Mouse (Mus musculus): ENCODE data around the gene Nsl1. TPM values are rescaled to one million over a fixed set of nuclear protein-coding genes. Genes with fewer than 3 reads are reported as not detected.

Nsl1 gene
- polyA plus RNA-seq, 1 experiment from 2014 or later, result 18.3 TPM

GRCm38 (mm10) chr1:191057461-191057860 is 5.4 kb upstream of the Nsl1 start:
- Histone ChIP-seq H3K9me3 (no peaks in the 10 kb centered on the region), H3K4me1 (no peaks in the 10 kb centered on the region), H3K27me3 (replicated peaks) (no peaks in the 10 kb centered on the region), H3K9ac (no peak overlapping the region), H3K36me3 (no peaks in the 10 kb centered on the region), H3K4me3 (replicated peaks) (no peak overlapping the region), H3K4me2 (no peak overlapping the region), H3K27ac (no peak overlapping the region)
- no peak for ATAC-seq (ENCODE audit: insufficient read depth, low FRiP score, low read depth)
- 65% methylated on average over 3 of the region's 3 CpGs for WGBS

- H3K9me3 ChIP-seq, result no peaks in the 10 kb centered on the region
- peak; percentile 33; the same call in 1 of the 2 replicates for ATAC-seq (ENCODE audit: insufficient read depth, low FRiP score, low read depth)
- H3K9ac ChIP-seq, result peak overlapping the region; percentile 37
- WGBS, result 5% methylated on average over 15 of the region's 15 CpGs
- no peaks in the 10 kb centered on the region for H3K27me3 ChIP-seq (replicated peaks)
- no peak overlapping the region for H3K27ac ChIP-seq
- H3K4me1 ChIP-seq, result peaks cover 11% of the 10 kb centered on the region; the same call in 1 of the 2 replicates
- peaks cover 11% of the 10 kb centered on the region; the same call in 1 of the 2 replicates for H3K36me3 ChIP-seq
- peak overlapping the region; percentile 83 for H3K4me2 ChIP-seq
- H3K4me3 ChIP-seq (replicated peaks), result peak overlapping the region; percentile 81
Observed at GRCm38 (mm10) chr1:191062241-191062780, 501 bp upstream of the Nsl1 start.

DNA sequence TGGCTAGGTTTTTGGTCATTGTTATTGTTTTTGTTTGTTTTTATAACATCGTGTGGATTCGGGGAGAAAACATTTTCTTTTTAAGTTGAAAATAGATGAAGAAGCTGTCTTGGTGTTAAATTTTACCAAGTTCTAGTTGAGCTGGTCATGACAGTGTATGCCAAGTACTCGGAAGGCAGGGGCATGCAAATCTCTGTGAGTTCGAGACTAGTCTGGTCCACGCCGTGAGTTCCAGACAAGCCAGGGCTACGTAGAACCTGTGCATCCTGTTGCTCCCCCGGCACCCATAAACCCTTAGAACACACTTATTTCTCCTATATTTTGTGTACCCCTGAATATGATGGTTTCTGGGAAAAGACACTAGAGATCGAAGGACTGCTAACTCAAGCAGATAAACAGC is 888 bp downstream of the Nsl1 start:
- ATAC-seq (ENCODE audit: insufficient read depth, low FRiP score, low read depth), result no peak
- Histone ChIP-seq H3K9ac (no peak overlapping the region), H3K4me3 (replicated peaks) (peak overlapping the region; percentile 81), H3K4me2 (peak overlapping the region; percentile 90), H3K4me1 (peaks cover 11% of the 10 kb centered on the region; the same call in 1 of the 2 replicates), H3K27ac (no peak overlapping the region), H3K36me3 (peaks cover 11% of the 10 kb centered on the region; the same call in 1 of the 2 replicates), H3K9me3 (no peaks in the 10 kb centered on the region), H3K27me3 (replicated peaks) (no peaks in the 10 kb centered on the region)
- WGBS, result 59% methylated on average over 9 of the region's 9 CpGs

GRCm38 (mm10) chr1:191064535-191064934 is 1.7 kb downstream of the Nsl1 start:
- Histone ChIP-seq H3K4me3 (replicated peaks) (no peak overlapping the region), H3K36me3 (peaks cover 11% of the 10 kb centered on the region; the same call in 1 of the 2 replicates), H3K4me2 (no peak overlapping the region), H3K27me3 (replicated peaks) (no peaks in the 10 kb centered on the region), H3K4me1 (peaks cover 11% of the 10 kb centered on the region; the same call in 1 of the 2 replicates), H3K9ac (no peak overlapping the region), H3K27ac (no peak overlapping the region), H3K9me3 (no peaks in the 10 kb centered on the region)
- 85% methylated on average over 2 of the region's 2 CpGs for whole genome bisulfite sequencing
- no peak for ATAC-seq (ENCODE audit: insufficient read depth, low FRiP score, low read depth)

GRCm38 (mm10) chr1:191065188-191065587 is 2.4 kb downstream of the Nsl1 start:
- Histone ChIP-seq H3K27me3 (replicated peaks) (no peaks in the 10 kb centered on the region), H3K4me1 (peaks cover 11% of the 10 kb centered on the region; the same call in 1 of the 2 replicates), H3K9ac (no peak overlapping the region), H3K9me3 (no peaks in the 10 kb centered on the region), H3K36me3 (peaks cover 14% of the 10 kb centered on the region; the same call in 1 of the 2 replicates), H3K4me3 (replicated peaks) (no peak overlapping the region), H3K4me2 (no peak overlapping the region), H3K27ac (no peak overlapping the region)
- WGBS, result 84% methylated on average over 4 of the region's 4 CpGs
- no peak for ATAC-seq (ENCODE audit: insufficient read depth, low FRiP score, low read depth)

GRCm38 (mm10) chr1:191068377-191068776 is 5.6 kb downstream of the Nsl1 start:
- WGBS, result 80% methylated on average over 5 of the region's 5 CpGs
- ATAC-seq (ENCODE audit: insufficient read depth, low FRiP score, low read depth), result no peak
- no peak overlapping the region for H3K27ac ChIP-seq
- peaks cover 42% of the 10 kb centered on the region for H3K36me3 ChIP-seq
- H3K27me3 ChIP-seq (replicated peaks), result no peaks in the 10 kb centered on the region
- no peak overlapping the region for H3K4me2 ChIP-seq
- H3K4me1 ChIP-seq, result peaks cover 11% of the 10 kb centered on the region; the same call in 1 of the 2 replicates
- H3K9me3 ChIP-seq, result no peaks in the 10 kb centered on the region
- H3K4me3 ChIP-seq (replicated peaks), result no peak overlapping the region
- no peak overlapping the region for H3K9ac ChIP-seq

DNA sequence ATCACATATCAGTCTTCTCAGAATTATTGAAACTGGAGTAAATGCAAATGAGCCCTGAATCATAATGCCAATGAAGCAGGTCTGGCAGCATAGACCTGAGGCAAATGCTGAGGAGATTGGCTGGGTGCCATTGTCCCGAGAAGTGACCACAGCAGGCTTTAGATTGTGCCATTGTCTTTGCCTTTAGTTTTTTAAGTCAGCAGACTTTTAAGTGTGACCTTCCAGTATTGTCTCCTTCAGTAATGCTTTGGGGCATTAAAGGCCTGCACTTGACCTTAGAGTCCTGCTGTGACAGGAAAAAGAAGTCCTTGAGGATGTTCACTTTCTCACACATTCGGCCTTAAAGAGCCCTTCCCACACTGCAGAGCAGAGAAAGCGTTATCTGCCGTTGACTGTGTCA is 7.4 kb downstream of the Nsl1 start:
- Histone ChIP-seq H3K36me3 (peaks cover 48% of the 10 kb centered on the region), H3K4me1 (no peaks in the 10 kb centered on the region), H3K9me3 (no peaks in the 10 kb centered on the region), H3K27me3 (replicated peaks) (no peaks in the 10 kb centered on the region), H3K27ac (no peak overlapping the region), H3K4me3 (replicated peaks) (no peak overlapping the region), H3K9ac (no peak overlapping the region), H3K4me2 (no peak overlapping the region)
- ATAC-seq (ENCODE audit: insufficient read depth, low FRiP score, low read depth), result no peak
- WGBS, result 89% methylated on average over 4 of the region's 4 CpGs

DNA sequence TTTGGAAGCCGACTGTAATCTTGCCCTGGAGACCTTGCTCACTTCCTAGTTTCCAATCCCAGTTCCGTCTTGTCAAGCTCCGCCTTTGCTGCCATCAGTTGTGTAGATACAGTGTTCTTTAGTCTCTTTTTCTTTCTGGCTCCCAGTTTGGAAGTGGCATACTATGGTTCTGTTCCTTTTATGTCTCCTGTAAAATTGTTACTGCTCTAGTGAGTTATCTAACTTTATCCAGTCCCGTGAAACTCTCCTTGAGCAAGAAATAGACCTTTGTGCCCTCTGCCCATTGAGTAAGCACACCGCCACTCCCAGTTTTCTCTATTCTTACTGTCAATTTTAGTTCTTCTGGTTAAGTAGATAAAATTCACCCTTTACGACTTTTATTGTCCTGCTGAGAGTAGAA is 8.8 kb downstream of the Nsl1 start:
- H3K4me2 ChIP-seq, result no peak overlapping the region
- no peaks in the 10 kb centered on the region for H3K27me3 ChIP-seq (replicated peaks)
- H3K27ac ChIP-seq, result no peak overlapping the region
- peaks cover 39% of the 10 kb centered on the region for H3K36me3 ChIP-seq
- no peak overlapping the region for H3K4me3 ChIP-seq (replicated peaks)
- no peak for ATAC-seq (ENCODE audit: insufficient read depth, low FRiP score, low read depth)
- no peaks in the 10 kb centered on the region for H3K9me3 ChIP-seq
- H3K9ac ChIP-seq, result no peak overlapping the region
- no peaks in the 10 kb centered on the region for H3K4me1 ChIP-seq
- 84% methylated on average over 6 of the region's 6 CpGs for WGBS

GRCm38 (mm10) chr1:191072329-191072913 is 9.6 kb downstream of the Nsl1 start:
- no peak overlapping the region for H3K4me2 ChIP-seq
- no peaks in the 10 kb centered on the region for H3K27me3 ChIP-seq (replicated peaks)
- H3K4me3 ChIP-seq (replicated peaks), result no peak overlapping the region
- H3K9ac ChIP-seq, result no peak overlapping the region
- ATAC-seq (ENCODE audit: insufficient read depth, low FRiP score, low read depth), result no peak
- H3K27ac ChIP-seq, result peak overlapping the region; percentile 31; the same call in 1 of the 2 replicates
- H3K4me1 ChIP-seq, result no peaks in the 10 kb centered on the region
- peaks cover 44% of the 10 kb centered on the region for H3K36me3 ChIP-seq
- 90% methylated on average over 16 of the region's 16 CpGs for WGBS
- H3K9me3 ChIP-seq, result no peaks in the 10 kb centered on the region

DNA sequence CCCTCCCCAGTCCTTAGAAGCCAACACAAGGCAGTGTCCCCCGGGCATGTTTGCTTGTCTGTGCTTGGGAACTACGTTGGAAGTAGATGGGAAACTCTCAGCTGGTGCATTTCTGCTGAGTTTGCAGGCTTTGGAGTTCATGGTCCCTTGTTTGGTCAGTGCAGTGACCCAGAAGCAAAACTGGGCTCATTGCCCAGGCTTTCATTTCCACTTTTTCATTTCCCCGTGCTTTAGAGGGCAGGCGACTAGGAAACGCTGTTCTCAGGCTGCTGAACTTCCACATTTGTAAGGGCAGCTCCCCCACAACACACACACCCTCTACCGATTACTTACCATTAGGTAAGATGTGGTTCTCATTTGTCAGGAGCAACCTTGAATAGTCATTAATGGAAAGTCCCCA is 10.2 kb downstream of the Nsl1 start:
- no peak overlapping the region for H3K9ac ChIP-seq
- WGBS, result 67% methylated on average over 6 of the region's 6 CpGs
- H3K27ac ChIP-seq, result peak overlapping the region; percentile 31; the same call in 1 of the 2 replicates
- H3K4me1 ChIP-seq, result no peaks in the 10 kb centered on the region
- H3K27me3 ChIP-seq (replicated peaks), result no peaks in the 10 kb centered on the region
- ATAC-seq (ENCODE audit: insufficient read depth, low FRiP score, low read depth), result no peak; the same call in 1 of the 2 replicates
- H3K9me3 ChIP-seq, result no peaks in the 10 kb centered on the region
- no peak overlapping the region for H3K4me2 ChIP-seq
- H3K36me3 ChIP-seq, result peaks cover 50% of the 10 kb centered on the region
- no peak overlapping the region for H3K4me3 ChIP-seq (replicated peaks)

DNA sequence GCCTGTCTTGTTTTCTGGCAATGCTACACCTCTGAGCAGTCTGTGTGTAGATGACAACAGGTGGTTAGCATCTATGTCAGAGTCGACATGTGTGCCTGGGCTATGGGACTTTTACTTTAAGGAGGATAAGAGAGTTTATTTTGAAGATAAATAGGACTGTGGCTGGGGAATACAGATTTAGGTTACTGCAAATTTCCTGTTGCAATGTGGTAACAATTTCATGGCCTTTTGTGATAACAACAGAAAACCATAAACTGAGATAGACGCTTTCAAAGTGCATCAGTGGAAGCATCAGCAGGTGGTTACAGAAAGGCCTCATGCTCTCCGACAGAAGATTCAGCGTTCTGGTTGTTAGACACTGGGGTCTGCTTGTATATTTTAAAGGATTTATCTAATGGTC is 10.7 kb downstream of the Nsl1 start:
- H3K9ac ChIP-seq, result no peak overlapping the region
- H3K4me2 ChIP-seq, result no peak overlapping the region
- no peaks in the 10 kb centered on the region for H3K4me1 ChIP-seq
- no peak overlapping the region for H3K4me3 ChIP-seq (replicated peaks)
- 72% methylated on average over 4 of the region's 4 CpGs for WGBS
- no peaks in the 10 kb centered on the region for H3K9me3 ChIP-seq
- no peaks in the 10 kb centered on the region for H3K27me3 ChIP-seq (replicated peaks)
- peaks cover 54% of the 10 kb centered on the region for H3K36me3 ChIP-seq
- no peak overlapping the region; the same call in 1 of the 2 replicates for H3K27ac ChIP-seq
- no peak for ATAC-seq (ENCODE audit: insufficient read depth, low FRiP score, low read depth)

- 0 out of 2 replicates have a peak overlapping the region, but pooled peaks have one; percentile 28 for H3K27ac ChIP-seq
- ATAC-seq (ENCODE audit: insufficient read depth, low FRiP score, low read depth), result no peak
- 49% methylated on average over 10 of the region's 10 CpGs for WGBS
Observed at GRCm38 (mm10) chr1:191075199-191075883, 12.5 kb downstream of the Nsl1 start.

More at GRCm38 (mm10) chr1:191075199-191075883, 12.5 kb downstream of the Nsl1 start:
- Histone ChIP-seq H3K9ac (no peak overlapping the region), H3K36me3 (peaks cover 57% of the 10 kb centered on the region), H3K4me1 (no peaks in the 10 kb centered on the region), H3K9me3 (no peaks in the 10 kb centered on the region), H3K4me3 (replicated peaks) (no peak overlapping the region), H3K27me3 (replicated peaks) (no peaks in the 10 kb centered on the region), H3K4me2 (no peak overlapping the region)
